Mouse (Mus musculus): ENCODE results near the gene Mrps35. TPM values are rescaled to one million over a fixed set of nuclear protein-coding genes. Genes with fewer than 3 reads are reported as not detected.

The Mrps35 gene
- polyA plus RNA-seq, 1 experiment from 2014 or later: 70.5 TPM

DNA sequence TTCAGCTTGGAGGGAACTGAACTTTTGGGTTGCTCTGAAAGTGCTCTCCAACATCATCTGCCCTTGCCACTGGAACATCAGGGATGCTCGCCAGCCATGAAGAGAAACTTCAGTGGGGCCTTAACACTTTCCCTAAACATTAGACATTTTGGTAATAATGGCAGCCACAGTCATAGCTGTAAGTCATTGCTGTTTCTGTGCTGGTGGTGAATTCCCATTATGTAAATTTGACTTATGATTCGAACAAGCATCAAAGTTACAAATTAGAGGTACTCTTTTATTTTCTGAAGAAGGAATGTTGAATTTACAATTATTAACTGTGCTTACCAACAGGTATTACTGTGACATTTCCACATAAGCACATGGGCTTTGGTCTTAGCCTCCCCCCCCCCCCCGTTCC is 75.6 kb downstream of the Mrps35 start:
- no peak for ATAC-seq (ENCODE audit: low FRiP score, low read depth)
- Histone ChIP-seq H3K4me2 (replicated peaks) (no peak overlapping the region), H3K9me3 (no peaks in the 10 kb centered on the region), H3K27me3 (replicated peaks) (no peaks in the 10 kb centered on the region), H3K4me1 (no peaks in the 10 kb centered on the region), H3K9ac (no peak overlapping the region), H3K4me3 (no peak overlapping the region), H3K27ac (no peak overlapping the region), H3K36me3 (no peaks in the 10 kb centered on the region)
- WGBS: 85% methylated on average over 3 of the region's 3 CpGs

DNA sequence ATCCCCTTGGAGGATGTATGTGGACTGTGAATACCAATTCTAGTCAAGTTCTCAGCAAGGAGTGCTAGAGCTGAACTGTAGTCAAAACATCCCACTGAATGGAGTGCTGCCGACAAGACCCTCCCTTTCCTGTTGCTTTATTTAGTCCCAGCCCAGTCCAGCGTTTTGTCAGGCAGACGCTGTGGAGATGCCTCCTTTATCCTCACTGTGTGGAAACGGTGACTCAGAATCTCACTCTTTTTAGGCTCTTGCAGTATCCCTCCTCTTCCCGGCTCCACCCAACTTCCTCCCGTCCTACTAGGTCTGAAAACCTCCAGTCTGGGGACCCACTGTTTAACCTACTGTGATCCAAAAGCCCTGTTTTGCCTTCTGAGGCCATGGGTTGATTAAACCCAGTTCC is 78.8 kb downstream of the Mrps35 start:
- ATAC-seq (ENCODE audit: low FRiP score, low read depth): no peak
- Histone ChIP-seq H3K27ac (no peak overlapping the region), H3K27me3 (replicated peaks) (no peaks in the 10 kb centered on the region), H3K4me2 (replicated peaks) (no peak overlapping the region), H3K9ac (no peak overlapping the region), H3K9me3 (no peaks in the 10 kb centered on the region), H3K4me1 (no peaks in the 10 kb centered on the region), H3K36me3 (no peaks in the 10 kb centered on the region), H3K4me3 (no peak overlapping the region)
- WGBS: 62% methylated on average over 6 of the region's 6 CpGs

Other genes with a start within 250 kb of the Mrps35 start
- 1.9 and 2.5 TPM in 2 replicates for gene Arntl2, start 246.7 kb upstream of the Mrps35 start, polyA plus RNA-seq (2016; fragmentation: Nextera tagmentation; extraction: Ambion mirVana)
- gene Smco2, start 192.7 kb upstream of the Mrps35 start, polyA plus RNA-seq (2016; fragmentation: Nextera tagmentation; extraction: Ambion mirVana): not detected in 2 replicates
- 21.1 and 22.5 TPM in 2 replicates for gene Ppfibp1, start 154.3 kb upstream of the Mrps35 start, polyA plus RNA-seq (2016; fragmentation: Nextera tagmentation; extraction: Ambion mirVana)
- gene 1700034J05Rik, start 88.3 kb upstream of the Mrps35 start, polyA plus RNA-seq (2016; fragmentation: Nextera tagmentation; extraction: Ambion mirVana): 0.13 TPM in 1 of 2 replicates, not detected in the other
- 0.74 and 0.75 TPM in 2 replicates for gene Rep15, start 10.2 kb upstream of the Mrps35 start, polyA plus RNA-seq (2016; fragmentation: Nextera tagmentation; extraction: Ambion mirVana)
- 0.18 and 0.51 TPM in 2 replicates for gene Mansc4, start 44.3 kb downstream of the Mrps35 start, polyA plus RNA-seq (2016; fragmentation: Nextera tagmentation; extraction: Ambion mirVana)
- gene Klhl42, start 48.6 kb downstream of the Mrps35 start, polyA plus RNA-seq (2016; fragmentation: Nextera tagmentation; extraction: Ambion mirVana): 6.9 and 8.4 TPM in 2 replicates
- 1.7 and 2.2 TPM in 2 replicates for gene Pthlh, start 221.4 kb downstream of the Mrps35 start, polyA plus RNA-seq (2016; fragmentation: Nextera tagmentation; extraction: Ambion mirVana)

Data from neural tube, embryonic 12.5 days (tissue).